Comparison of ENCODE assay signal across 8 mouse cellular contexts in genomic region chr17:57275997-57276351, GRCm38 (mm10). TPM values are rescaled to one million over a fixed set of nuclear protein-coding genes. Genes with fewer than 3 reads are reported as not detected.
DNase-seq lines count a peak whose midpoint lies in the region; ATAC-seq and TF ChIP-seq lines count a peak whose summit lies in the region.

No protein-coding gene starts in this region.

- no peak for TF ChIP-seq EP300 in lung, postnatal 0 days (IDR thresholded peaks at IDR 0.05)

- peak overlapping the region; percentile 50; the same call in 1 of the 2 replicates for H3K9ac ChIP-seq in lung, postnatal 0 days (replicated peaks; ENCODE audit: low read depth)
- 0 out of 2 replicates have a peak overlapping the region, but pooled peaks have one; percentile 52 for H3K9ac ChIP-seq in hindbrain, embryonic 14.5 days
- H3K9ac ChIP-seq in midbrain, embryonic 12.5 days (replicated peaks) = no peak overlapping the region

- WGBS in lung, postnatal 0 days = 2% methylated on average over 13 of the region's 13 CpGs
- WGBS in hindbrain, embryonic 14.5 days = 3% methylated on average over 13 of the region's 13 CpGs
- 3% methylated on average over 13 of the region's 13 CpGs for WGBS in midbrain, embryonic 12.5 days

- no peaks in the 10 kb centered on the region for H3K36me3 ChIP-seq in lung, postnatal 0 days (ENCODE audit: insufficient read depth, low read length)
- H3K36me3 ChIP-seq in hindbrain, embryonic 14.5 days (replicated peaks; ENCODE audit: control insufficient read depth, insufficient read depth) = no peaks in the 10 kb centered on the region
- H3K36me3 ChIP-seq in midbrain, embryonic 12.5 days = no peaks in the 10 kb centered on the region

- peak overlapping the region; percentile 91 for H3K27ac ChIP-seq in lung, postnatal 0 days (ENCODE audit: low read length)
- H3K27ac ChIP-seq in hindbrain, embryonic 14.5 days = no peak overlapping the region
- H3K27ac ChIP-seq in midbrain, embryonic 12.5 days (replicated peaks) = no peak overlapping the region

- H3K4me3 ChIP-seq in lung, postnatal 0 days (ENCODE audit: low read depth, low read length) = peak overlapping the region; percentile 61
- H3K4me3 ChIP-seq in hindbrain, embryonic 14.5 days (replicated peaks; ENCODE audit: low read length) = peak overlapping the region; percentile 40
- peak overlapping the region; percentile 43 for H3K4me3 ChIP-seq in midbrain, embryonic 12.5 days

- no peak for TF ChIP-seq CTCF in lung, postnatal 0 days (IDR thresholded peaks at IDR 0.05)

- no peaks in the 10 kb centered on the region for H3K9me3 ChIP-seq in lung, postnatal 0 days (ENCODE audit: low read length)
- no peaks in the 10 kb centered on the region for H3K9me3 ChIP-seq in hindbrain, embryonic 14.5 days (ENCODE audit: control insufficient read depth, low read length)
- no peaks in the 10 kb centered on the region for H3K9me3 ChIP-seq in midbrain, embryonic 12.5 days

- no peak for ATAC-seq in lung, postnatal 0 days
- ATAC-seq in hindbrain, embryonic 14.5 days (ENCODE audit: low FRiP score) = peak; percentile 24; the same call in 1 of the 2 replicates
- ATAC-seq in midbrain, embryonic 12.5 days (ENCODE audit: low FRiP score, low read depth) = peak; percentile 31

- no peaks in the 10 kb centered on the region for H3K27me3 ChIP-seq in lung, postnatal 0 days (replicated peaks; ENCODE audit: insufficient read depth, low read length)
- peaks cover 40% of the 10 kb centered on the region for H3K27me3 ChIP-seq in hindbrain, embryonic 14.5 days (ENCODE audit: control insufficient read depth, insufficient read depth, low read length)
- peaks cover 59% of the 10 kb centered on the region for H3K27me3 ChIP-seq in midbrain, embryonic 12.5 days

- peak overlapping the region; percentile 75 for H3K4me2 ChIP-seq in lung, postnatal 0 days (replicated peaks; ENCODE audit: low read depth, low read length)
- peak overlapping the region; percentile 59 for H3K4me2 ChIP-seq in hindbrain, embryonic 14.5 days (replicated peaks)
- peak overlapping the region; percentile 58 for H3K4me2 ChIP-seq in midbrain, embryonic 12.5 days (replicated peaks)

- peaks cover 3% of the 10 kb centered on the region; the same call in 1 of the 2 replicates for H3K4me1 ChIP-seq in lung, postnatal 0 days (ENCODE audit: insufficient read depth, low read depth, low read length)
- peaks cover 10% of the 10 kb centered on the region for H3K4me1 ChIP-seq in hindbrain, embryonic 14.5 days (replicated peaks; ENCODE audit: control insufficient read depth, insufficient read depth, low read length)
- peaks cover 19% of the 10 kb centered on the region for H3K4me1 ChIP-seq in midbrain, embryonic 12.5 days

- peak; percentile 49 to 81 for DNase-seq in adrenal gland, adult (ENCODE audit: inconsistent age in 2 of 2, low spot score in 1 of 2)
- no peak for DNase-seq in adrenal gland, postnatal 4 days (ENCODE audit: low spot score in 2 of 2)
- no peak for DNase-seq in lung, postnatal 0 days (ENCODE audit: low spot score)
- DNase-seq in lung, adult 18-20 months = no peak
- DNase-seq in hindbrain, embryonic 14.5 days (ENCODE audit: low spot score) = peak; percentile 28
- DNase-seq in frontal cortex, postnatal 10 days (ENCODE audit: low spot score in 2 of 2) = no peak
- no peak for DNase-seq in ovary, postnatal 36 days (ENCODE audit: low spot score)

RNA-seq across cellular contexts. Expression of gene Vav1, which starts 2.9 kb away (rescaled TPM):
- 1 to 10 TPM; 2.7 to 3.3 TPM for total RNA-seq in adrenal gland, postnatal 4 days (2021)
- 4.8 and 5.4 TPM in 2 replicates for polyA plus RNA-seq in lung, postnatal 0 days (2015; fragmentation: Nextera tagmentation; extraction: Ambion mirVana)
- polyA plus RNA-seq in hindbrain, embryonic 14.5 days (2014; fragmentation: Nextera tagmentation; extraction: Ambion mirVana) = 1.7 TPM in 2 replicates
- polyA plus RNA-seq in midbrain, embryonic 12.5 days (2016; fragmentation: Nextera tagmentation; extraction: Ambion mirVana) = 2.0 and 2.1 TPM in 2 replicates

RNA-seq across cellular contexts. Expression of gene Trip10, which starts 26.7 kb away (rescaled TPM):
- 10 to 100 TPM; 52.1 to 58.4 TPM for total RNA-seq in adrenal gland, postnatal 4 days (2021)
- 46.4 and 58.9 TPM in 2 replicates for polyA plus RNA-seq in lung, postnatal 0 days (2015; fragmentation: Nextera tagmentation; extraction: Ambion mirVana)
- 9.5 and 10.1 TPM in 2 replicates for polyA plus RNA-seq in hindbrain, embryonic 14.5 days (2014; fragmentation: Nextera tagmentation; extraction: Ambion mirVana)
- polyA plus RNA-seq in midbrain, embryonic 12.5 days (2016; fragmentation: Nextera tagmentation; extraction: Ambion mirVana) = 23.5 and 26.6 TPM in 2 replicates

RNA-seq across cellular contexts. Expression of gene Gpr108, which starts 27.7 kb away (rescaled TPM):
- 10 to 100 TPM; 50.3 to 52.5 TPM for total RNA-seq in adrenal gland, postnatal 4 days (2021)
- polyA plus RNA-seq in lung, postnatal 0 days (2015; fragmentation: Nextera tagmentation; extraction: Ambion mirVana) = 48.4 and 48.8 TPM in 2 replicates
- 22.1 and 24.3 TPM in 2 replicates for polyA plus RNA-seq in hindbrain, embryonic 14.5 days (2014; fragmentation: Nextera tagmentation; extraction: Ambion mirVana)
- 23.3 and 24.5 TPM in 2 replicates for polyA plus RNA-seq in midbrain, embryonic 12.5 days (2016; fragmentation: Nextera tagmentation; extraction: Ambion mirVana)

RNA-seq across cellular contexts. Expression of gene C3, which starts 48.0 kb away (rescaled TPM):
- total RNA-seq in adrenal gland, postnatal 4 days (2021) = 100 to 1,000 TPM in 1 of 2 experiments, 10 to 100 TPM in 1; 60.7 to 452 TPM
- 50.2 and 55.0 TPM in 2 replicates for polyA plus RNA-seq in lung, postnatal 0 days (2015; fragmentation: Nextera tagmentation; extraction: Ambion mirVana)
- polyA plus RNA-seq in hindbrain, embryonic 14.5 days (2014; fragmentation: Nextera tagmentation; extraction: Ambion mirVana) = 2.0 and 2.7 TPM in 2 replicates
- polyA plus RNA-seq in midbrain, embryonic 12.5 days (2016; fragmentation: Nextera tagmentation; extraction: Ambion mirVana) = 0.50 and 0.64 TPM in 2 replicates

Comparison
In these comparisons a context has a peak if more than half of its experiments do, and no peak if none do; other contexts are left out.
1. DNase-seq: peak in adrenal gland, adult (2 of 2) and hindbrain, embryonic 14.5 days (single experiment); none in adrenal gland, postnatal 4 days (0 of 2), lung, postnatal 0 days (single experiment), lung, adult 18-20 months (0 of 2), frontal cortex, postnatal 10 days (0 of 2) and ovary, postnatal 36 days (single experiment).
2. Peak in every context shown above with its lines, with median percentiles within 50 percentile points of each other: H3K4me2 ChIP-seq and H3K4me3 ChIP-seq.